Mouse (Mus musculus): ENCODE data around the gene Abhd5. TPM values are rescaled to one million over a fixed set of nuclear protein-coding genes. Genes with fewer than 3 reads are reported as not detected.

Gene Abhd5
- polyA plus RNA-seq, 1 experiment from 2014 or later, result 25.9 TPM

DNA sequence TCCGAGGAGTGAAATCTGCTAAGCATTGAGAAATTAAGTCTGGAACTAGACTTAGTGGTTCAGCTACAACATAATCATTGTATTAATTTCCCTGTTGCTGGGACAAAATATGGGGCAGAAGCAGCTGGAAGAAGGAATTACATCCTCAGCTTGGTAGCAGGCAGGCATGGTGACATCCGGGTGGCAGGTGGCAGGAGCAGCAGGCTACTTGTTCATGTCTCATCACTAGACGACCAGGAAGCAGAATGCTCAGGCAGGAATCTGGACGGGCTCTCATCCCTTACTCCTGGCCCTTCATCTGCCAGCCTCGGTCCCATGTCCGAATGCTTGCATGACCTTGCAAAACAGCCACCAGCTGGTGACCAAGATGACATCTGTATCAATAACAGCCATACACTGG, 30.6 kb downstream of the Abhd5 start:
- Histone ChIP-seq H3K36me3 (ENCODE audit: control insufficient read depth, insufficient read depth, low read length) (peaks cover 4% of the 10 kb centered on the region; the same call in 1 of the 2 replicates), H3K4me1 (ENCODE audit: control insufficient read depth, insufficient read depth, low read length) (peaks cover 2% of the 10 kb centered on the region; the same call in 1 of the 2 replicates), H3K9ac (ENCODE audit: low read depth, low read length) (no peak overlapping the region), H3K9me3 (replicated peaks; ENCODE audit: control insufficient read depth, low read length, poor library complexity, severe bottlenecking) (no peaks in the 10 kb centered on the region), H3K4me2 (ENCODE audit: low read length) (no peak overlapping the region), H3K27ac (ENCODE audit: low read length) (no peak overlapping the region), H3K4me3 (ENCODE audit: low read depth, low read length) (no peak overlapping the region), H3K27me3 (ENCODE audit: control insufficient read depth, insufficient read depth, low read depth, low read length) (no peaks in the 10 kb centered on the region; the same call in 1 of the 2 replicates)
- ATAC-seq, result no peak
- WGBS, result 85% methylated on average over 6 of the region's 6 CpGs

DNA sequence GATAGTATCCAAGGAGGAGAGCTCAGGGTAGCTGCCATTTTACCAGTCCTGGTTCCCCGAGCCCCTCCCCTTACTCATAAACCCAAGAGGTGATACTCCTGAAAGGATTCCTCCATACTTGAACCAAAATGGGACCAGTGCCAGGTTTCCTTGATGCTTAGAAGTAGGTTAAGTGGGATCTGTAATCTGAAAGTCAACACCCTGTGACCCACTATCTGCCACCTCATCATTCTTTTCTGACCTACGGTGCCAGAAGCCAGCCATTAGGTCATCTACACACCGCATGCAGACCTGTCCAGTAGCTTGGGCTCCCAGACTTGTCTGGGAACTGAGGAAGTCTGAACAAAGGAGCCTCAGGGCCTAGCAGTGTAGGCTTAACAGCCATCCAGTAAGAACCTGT, 34.6 kb downstream of the Abhd5 start:
- Histone ChIP-seq H3K36me3 (ENCODE audit: control insufficient read depth, insufficient read depth, low read length) (peaks cover 2% of the 10 kb centered on the region; the same call in 1 of the 2 replicates), H3K27me3 (ENCODE audit: control insufficient read depth, insufficient read depth, low read depth, low read length) (no peaks in the 10 kb centered on the region), H3K9ac (ENCODE audit: low read depth, low read length) (no peak overlapping the region), H3K9me3 (replicated peaks; ENCODE audit: control insufficient read depth, low read length, poor library complexity, severe bottlenecking) (no peaks in the 10 kb centered on the region), H3K4me3 (ENCODE audit: low read depth, low read length) (no peak overlapping the region), H3K4me2 (ENCODE audit: low read length) (no peak overlapping the region), H3K27ac (ENCODE audit: low read length) (no peak overlapping the region), H3K4me1 (ENCODE audit: control insufficient read depth, insufficient read depth, low read length) (peaks cover under 1% of the 10 kb centered on the region; the same call in 1 of the 2 replicates)
- WGBS, result 90% methylated on average over 3 of the region's 3 CpGs
- no peak for ATAC-seq

- Histone ChIP-seq H3K27ac (ENCODE audit: low read length) (no peak overlapping the region), H3K9me3 (replicated peaks; ENCODE audit: control insufficient read depth, low read length, poor library complexity, severe bottlenecking) (no peaks in the 10 kb centered on the region), H3K9ac (ENCODE audit: low read depth, low read length) (no peak overlapping the region), H3K27me3 (ENCODE audit: control insufficient read depth, insufficient read depth, low read depth, low read length) (no peaks in the 10 kb centered on the region), H3K4me1 (ENCODE audit: control insufficient read depth, insufficient read depth, low read length) (no peaks in the 10 kb centered on the region), H3K36me3 (ENCODE audit: control insufficient read depth, insufficient read depth, low read length) (no peaks in the 10 kb centered on the region), H3K4me3 (ENCODE audit: low read depth, low read length) (no peak overlapping the region), H3K4me2 (ENCODE audit: low read length) (no peak overlapping the region)
- WGBS, result 88% methylated on average over 5 of the region's 5 CpGs
- ATAC-seq, result no peak
Measured at GRCm38 (mm10) chr9:122389287-122389920, 38.0 kb downstream of the Abhd5 start.

DNA sequence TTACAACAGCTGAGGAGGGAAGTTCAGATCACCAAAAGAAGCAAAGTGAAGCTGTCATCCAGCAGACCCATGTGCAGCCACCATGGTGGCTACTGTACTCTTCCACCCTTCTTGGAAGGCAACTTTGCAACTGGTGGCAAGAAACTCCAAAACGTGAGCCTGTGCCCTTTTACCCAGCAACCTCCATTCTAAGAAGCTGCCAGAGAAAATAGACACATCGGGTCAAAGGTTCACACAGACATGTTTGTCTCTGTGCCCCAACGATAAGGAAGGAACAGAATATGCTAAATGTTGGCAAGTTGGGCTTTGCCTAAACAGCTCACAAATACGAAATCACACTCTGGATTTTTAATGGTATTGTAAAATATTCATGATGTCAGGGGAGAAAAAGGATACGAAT, 44.4 kb downstream of the Abhd5 start:
- Histone ChIP-seq H3K9me3 (replicated peaks; ENCODE audit: control insufficient read depth, low read length, poor library complexity, severe bottlenecking) (no peaks in the 10 kb centered on the region), H3K4me1 (ENCODE audit: control insufficient read depth, insufficient read depth, low read length) (no peaks in the 10 kb centered on the region), H3K9ac (ENCODE audit: low read depth, low read length) (no peak overlapping the region), H3K4me3 (ENCODE audit: low read depth, low read length) (no peak overlapping the region), H3K4me2 (ENCODE audit: low read length) (no peak overlapping the region), H3K36me3 (ENCODE audit: control insufficient read depth, insufficient read depth, low read length) (no peaks in the 10 kb centered on the region), H3K27ac (ENCODE audit: low read length) (no peak overlapping the region), H3K27me3 (ENCODE audit: control insufficient read depth, insufficient read depth, low read depth, low read length) (no peaks in the 10 kb centered on the region)
- 76% methylated on average over 5 of the region's 5 CpGs for WGBS
- no peak for ATAC-seq

GRCm38 (mm10) chr9:122397156-122397555, 45.7 kb downstream of the Abhd5 start:
- Histone ChIP-seq H3K9me3 (replicated peaks; ENCODE audit: control insufficient read depth, low read length, poor library complexity, severe bottlenecking) (no peaks in the 10 kb centered on the region), H3K27me3 (ENCODE audit: control insufficient read depth, insufficient read depth, low read depth, low read length) (no peaks in the 10 kb centered on the region), H3K9ac (ENCODE audit: low read depth, low read length) (no peak overlapping the region), H3K4me2 (ENCODE audit: low read length) (no peak overlapping the region), H3K4me3 (ENCODE audit: low read depth, low read length) (no peak overlapping the region), H3K4me1 (ENCODE audit: control insufficient read depth, insufficient read depth, low read length) (no peaks in the 10 kb centered on the region), H3K36me3 (ENCODE audit: control insufficient read depth, insufficient read depth, low read length) (no peaks in the 10 kb centered on the region), H3K27ac (ENCODE audit: low read length) (no peak overlapping the region)
- WGBS, result 96% methylated on average over 1 of the region's 1 CpGs
- ATAC-seq, result no peak

- no peak overlapping the region for H3K27ac ChIP-seq (ENCODE audit: low read length)
- no peaks in the 10 kb centered on the region for H3K9me3 ChIP-seq (replicated peaks; ENCODE audit: control insufficient read depth, low read length, poor library complexity, severe bottlenecking)
- no peak overlapping the region for H3K4me3 ChIP-seq (ENCODE audit: low read depth, low read length)
- 50% methylated on average over 7 of the region's 7 CpGs for WGBS
- no peaks in the 10 kb centered on the region for H3K36me3 ChIP-seq (ENCODE audit: control insufficient read depth, insufficient read depth, low read length)
- no peaks in the 10 kb centered on the region for H3K27me3 ChIP-seq (ENCODE audit: control insufficient read depth, insufficient read depth, low read depth, low read length)
- H3K4me1 ChIP-seq (ENCODE audit: control insufficient read depth, insufficient read depth, low read length), result no peaks in the 10 kb centered on the region
- no peak overlapping the region for H3K4me2 ChIP-seq (ENCODE audit: low read length)
- no peak for ATAC-seq
- H3K9ac ChIP-seq (ENCODE audit: low read depth, low read length), result no peak overlapping the region
Measured at GRCm38 (mm10) chr9:122398746-122399145, 47.3 kb downstream of the Abhd5 start.

- Histone ChIP-seq H3K9me3 (replicated peaks; ENCODE audit: control insufficient read depth, low read length, poor library complexity, severe bottlenecking) (no peaks in the 10 kb centered on the region), H3K27ac (ENCODE audit: low read length) (no peak overlapping the region), H3K9ac (ENCODE audit: low read depth, low read length) (no peak overlapping the region), H3K4me2 (ENCODE audit: low read length) (no peak overlapping the region), H3K4me3 (ENCODE audit: low read depth, low read length) (no peak overlapping the region), H3K27me3 (ENCODE audit: control insufficient read depth, insufficient read depth, low read depth, low read length) (no peaks in the 10 kb centered on the region), H3K4me1 (ENCODE audit: control insufficient read depth, insufficient read depth, low read length) (no peaks in the 10 kb centered on the region), H3K36me3 (ENCODE audit: control insufficient read depth, insufficient read depth, low read length) (no peaks in the 10 kb centered on the region)
- ATAC-seq, result no peak
- 90% methylated on average over 4 of the region's 4 CpGs for WGBS
Measured at GRCm38 (mm10) chr9:122401239-122401638, 49.8 kb downstream of the Abhd5 start.

GRCm38 (mm10) chr9:122410437-122411175, 59.2 kb downstream of the Abhd5 start:
- WGBS, result 89% methylated on average over 16 of the region's 16 CpGs
- ATAC-seq, result no peak
- H3K4me2 ChIP-seq (ENCODE audit: low read length), result no peak overlapping the region
- no peak overlapping the region for H3K27ac ChIP-seq (ENCODE audit: low read length)
- H3K4me3 ChIP-seq (ENCODE audit: low read depth, low read length), result no peak overlapping the region
- no peaks in the 10 kb centered on the region for H3K27me3 ChIP-seq (ENCODE audit: control insufficient read depth, insufficient read depth, low read depth, low read length)
- H3K9me3 ChIP-seq (replicated peaks; ENCODE audit: control insufficient read depth, low read length, poor library complexity, severe bottlenecking), result no peaks in the 10 kb centered on the region; the same call in 1 of the 2 replicates
- H3K36me3 ChIP-seq (ENCODE audit: control insufficient read depth, insufficient read depth, low read length), result no peaks in the 10 kb centered on the region
- no peak overlapping the region for H3K9ac ChIP-seq (ENCODE audit: low read depth, low read length)
- H3K4me1 ChIP-seq (ENCODE audit: control insufficient read depth, insufficient read depth, low read length), result no peaks in the 10 kb centered on the region

- H3K4me2 ChIP-seq (ENCODE audit: low read length), result no peak overlapping the region
- no peak overlapping the region for H3K27ac ChIP-seq (ENCODE audit: low read length)
- no peaks in the 10 kb centered on the region for H3K4me1 ChIP-seq (ENCODE audit: control insufficient read depth, insufficient read depth, low read length)
- no peaks in the 10 kb centered on the region; the same call in 1 of the 2 replicates for H3K9me3 ChIP-seq (replicated peaks; ENCODE audit: control insufficient read depth, low read length, poor library complexity, severe bottlenecking)
- 89% methylated on average over 1 of the region's 1 CpGs for WGBS
- no peaks in the 10 kb centered on the region for H3K27me3 ChIP-seq (ENCODE audit: control insufficient read depth, insufficient read depth, low read depth, low read length)
- H3K9ac ChIP-seq (ENCODE audit: low read depth, low read length), result no peak overlapping the region
- no peaks in the 10 kb centered on the region for H3K36me3 ChIP-seq (ENCODE audit: control insufficient read depth, insufficient read depth, low read length)
- H3K4me3 ChIP-seq (ENCODE audit: low read depth, low read length), result no peak overlapping the region
- no peak for ATAC-seq
Measured at GRCm38 (mm10) chr9:122414648-122415047, 63.2 kb downstream of the Abhd5 start.
